Mouse (Mus musculus): ENCODE data around the gene Celsr1. TPM values are rescaled to one million over a fixed set of nuclear protein-coding genes. Genes with fewer than 3 reads are reported as not detected.
"Not testable (repeated sequence)": the region's sequence is repeated elsewhere in the genome, so short reads cannot be mapped to it uniquely, and the experiment has no call there.

Gene Celsr1
- polyA plus RNA-seq, 1 experiment, result 0.16 TPM

- H3K79me3 ChIP-seq (ENCODE audit: low read depth), result peaks cover 53% of the 10 kb centered on the region
- H3K4me3 ChIP-seq (ENCODE audit: insufficient read depth, poor library complexity, severe bottlenecking), result peak overlapping the region; percentile 84
- H3K79me2 ChIP-seq (ENCODE audit: control insufficient read depth, insufficient read depth), result peaks cover 61% of the 10 kb centered on the region
- H3ac ChIP-seq (ENCODE audit: control insufficient read depth, insufficient read length, low read depth), result peak overlapping the region; percentile 99
- no peak for TF ChIP-seq USF1 (IDR thresholded peaks at IDR 0.05; ENCODE audit: low read depth)
- TF ChIP-seq CTCF (IDR thresholded peaks at IDR 0.05; ENCODE audit: control insufficient read depth, insufficient read depth, insufficient read length), result peak; percentile 11
- no peak for TF ChIP-seq MYOD1 (IDR thresholded peaks at IDR 0.05; ENCODE audit: control insufficient read depth, insufficient read length, low read depth)
- no peaks in the 10 kb centered on the region for H3K27me3 ChIP-seq (ENCODE audit: control insufficient read depth, insufficient read depth, insufficient read length)
- H3K36me3 ChIP-seq (ENCODE audit: control insufficient read depth, insufficient read depth), result peaks cover 15% of the 10 kb centered on the region
Observed at GRCm38 (mm10) chr15:86058931-86059834, 25.6 kb upstream of the Celsr1 start.

DNA sequence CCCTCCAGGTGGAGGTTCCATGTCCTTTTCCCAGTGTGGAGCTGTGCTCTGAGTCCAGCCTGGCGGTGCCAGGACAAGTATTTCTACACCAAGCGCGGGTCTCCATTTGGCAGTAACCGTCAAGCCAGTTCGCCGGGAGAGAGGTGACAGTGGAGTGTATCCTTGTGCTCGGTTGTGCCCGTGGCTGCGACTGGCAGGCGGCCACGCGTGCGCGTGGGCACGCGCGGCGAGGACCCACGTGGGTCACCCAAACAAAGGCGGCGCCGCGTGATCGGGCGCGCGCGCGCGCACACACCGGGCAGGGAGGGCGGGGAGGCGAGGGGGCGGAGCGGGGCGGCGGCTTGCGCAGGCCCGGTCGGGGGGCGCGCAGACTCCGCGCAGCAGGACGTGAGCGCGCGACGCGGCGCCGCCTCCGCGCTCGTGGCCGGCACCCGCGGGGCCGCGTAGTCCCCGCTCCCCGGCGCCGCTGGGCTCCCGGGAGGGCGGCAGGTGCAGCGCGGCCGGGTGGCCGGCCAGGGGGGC, 24.9 kb upstream of the Celsr1 start:
- H3K79me2 ChIP-seq (ENCODE audit: control insufficient read depth, insufficient read depth), result peaks cover 54% of the 10 kb centered on the region
- TF ChIP-seq MYOD1 (IDR thresholded peaks at IDR 0.05; ENCODE audit: control insufficient read depth, insufficient read length, low read depth) (no peak), MAX (IDR thresholded peaks at IDR 0.05) (peak; percentile 98), MYOG (IDR thresholded peaks at IDR 0.05; ENCODE audit: control insufficient read depth, extremely low read depth, insufficient read length) (no peak), CTCF (IDR thresholded peaks at IDR 0.05; ENCODE audit: control insufficient read depth, insufficient read depth, insufficient read length) (no peak), USF1 (IDR thresholded peaks at IDR 0.05; ENCODE audit: low read depth) (peak; percentile 42), FOSL1 (IDR thresholded peaks at IDR 0.05; ENCODE audit: insufficient read depth, low read length, poor library complexity, severe bottlenecking) (no peak), CEBPB (IDR thresholded peaks at IDR 0.05; ENCODE audit: low read depth) (no peak)
- peak overlapping the region; percentile 84 for H3K4me3 ChIP-seq (ENCODE audit: insufficient read depth, poor library complexity, severe bottlenecking)
- H3K27me3 ChIP-seq (ENCODE audit: control insufficient read depth, insufficient read depth, insufficient read length), result no peaks in the 10 kb centered on the region
- peaks cover 47% of the 10 kb centered on the region for H3K79me3 ChIP-seq (ENCODE audit: low read depth)
- peaks cover 15% of the 10 kb centered on the region for H3K36me3 ChIP-seq (ENCODE audit: control insufficient read depth, insufficient read depth)
- H3ac ChIP-seq (ENCODE audit: control insufficient read depth, insufficient read length, low read depth), result peak overlapping the region; percentile 99

DNA sequence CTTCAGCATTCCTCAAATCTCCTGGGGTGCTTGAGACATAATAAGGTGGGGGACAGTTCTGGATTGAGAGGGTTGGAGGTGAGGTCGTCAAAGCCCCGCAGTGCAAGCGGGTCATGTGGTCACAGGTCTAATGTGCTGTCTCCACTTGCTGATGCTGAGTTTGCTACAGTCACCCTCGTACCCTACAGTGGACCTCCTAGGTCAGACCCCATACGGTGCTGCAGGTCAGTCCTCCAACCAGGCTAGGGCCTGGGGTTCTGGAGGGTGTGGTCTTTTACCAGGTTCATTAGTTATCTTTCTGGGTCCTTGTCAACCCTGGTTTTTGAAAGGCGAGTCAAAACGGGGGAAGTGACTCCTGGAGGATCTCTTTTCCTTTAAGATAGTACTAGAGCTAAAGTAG, 24.3 kb upstream of the Celsr1 start:
- Histone ChIP-seq H3K79me3 (ENCODE audit: low read depth) (peaks cover 41% of the 10 kb centered on the region), H3K4me3 (ENCODE audit: insufficient read depth, poor library complexity, severe bottlenecking) (peak overlapping the region; percentile 84), H3K36me3 (ENCODE audit: control insufficient read depth, insufficient read depth) (peaks cover 9% of the 10 kb centered on the region), H3K27me3 (ENCODE audit: control insufficient read depth, insufficient read depth, insufficient read length) (no peaks in the 10 kb centered on the region), H3ac (ENCODE audit: control insufficient read depth, insufficient read length, low read depth) (peak overlapping the region; percentile 99), H3K79me2 (ENCODE audit: control insufficient read depth, insufficient read depth) (peaks cover 48% of the 10 kb centered on the region)
- no peak for TF ChIP-seq CTCF (IDR thresholded peaks at IDR 0.05; ENCODE audit: control insufficient read depth, insufficient read depth, insufficient read length)
- TF ChIP-seq CEBPB (IDR thresholded peaks at IDR 0.05; ENCODE audit: low read depth), result no peak
- peak; percentile 58 for TF ChIP-seq USF1 (IDR thresholded peaks at IDR 0.05; ENCODE audit: low read depth)
- TF ChIP-seq FOSL1 (IDR thresholded peaks at IDR 0.05; ENCODE audit: insufficient read depth, low read length, poor library complexity, severe bottlenecking), result no peak
- no peak for TF ChIP-seq MYOG (IDR thresholded peaks at IDR 0.05; ENCODE audit: control insufficient read depth, extremely low read depth, insufficient read length)

GRCm38 (mm10) chr15:86057413-86057812, 23.8 kb upstream of the Celsr1 start, which contains the start of gene Gramd4:
Gene Gramd4, plus strand, starts transcription at chr15:86057695.
- TF ChIP-seq CEBPB (IDR thresholded peaks at IDR 0.05; ENCODE audit: low read depth) (no peak), MYOG (IDR thresholded peaks at IDR 0.05; ENCODE audit: control insufficient read depth, extremely low read depth, insufficient read length) (no peak), MYOD1 (IDR thresholded peaks at IDR 0.05; ENCODE audit: control insufficient read depth, insufficient read length, low read depth) (peak; percentile 13), USF1 (IDR thresholded peaks at IDR 0.05; ENCODE audit: low read depth) (no peak), MAX (IDR thresholded peaks at IDR 0.05) (no peak), FOSL1 (IDR thresholded peaks at IDR 0.05; ENCODE audit: insufficient read depth, low read length, poor library complexity, severe bottlenecking) (peak; percentile 36), CTCF (IDR thresholded peaks at IDR 0.05; ENCODE audit: control insufficient read depth, insufficient read depth, insufficient read length) (no peak)
- peaks cover 43% of the 10 kb centered on the region for H3K79me2 ChIP-seq (ENCODE audit: control insufficient read depth, insufficient read depth)

DNA sequence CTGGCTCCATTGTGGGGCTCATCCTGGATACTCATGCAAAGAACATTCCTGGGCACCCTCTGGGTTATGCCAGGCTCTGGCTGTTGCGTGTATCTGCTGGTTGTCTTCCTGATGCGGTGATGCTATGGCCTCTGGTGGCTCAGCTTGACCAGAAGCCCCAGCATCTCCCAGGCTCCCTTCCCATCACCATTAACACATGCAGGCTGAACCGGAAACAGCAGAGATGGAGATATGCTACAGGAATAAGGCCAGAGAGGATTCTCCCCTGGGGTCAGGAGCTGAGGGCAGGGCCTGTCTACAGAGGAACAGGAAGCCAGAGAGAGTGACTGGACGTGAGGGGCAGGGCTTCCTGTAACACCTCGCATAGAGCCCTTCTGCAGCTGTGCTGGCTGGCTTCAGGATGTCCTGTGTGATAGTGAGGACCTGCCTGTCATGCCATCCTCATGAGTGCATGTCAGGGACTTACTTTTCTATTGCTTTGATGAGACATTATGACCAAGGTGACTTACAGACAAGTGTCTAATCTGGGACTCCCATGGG, 22.7 kb upstream of the Celsr1 start:
- H3K79me2 ChIP-seq (ENCODE audit: control insufficient read depth, insufficient read depth), result peaks cover 32% of the 10 kb centered on the region
- H3K27me3 ChIP-seq (ENCODE audit: control insufficient read depth, insufficient read depth, insufficient read length), result no peaks in the 10 kb centered on the region
- no peak overlapping the region for H3K4me3 ChIP-seq (ENCODE audit: insufficient read depth, poor library complexity, severe bottlenecking)
- TF ChIP-seq FOSL1 (IDR thresholded peaks at IDR 0.05; ENCODE audit: insufficient read depth, low read length, poor library complexity, severe bottlenecking) (no peak), MYOD1 (IDR thresholded peaks at IDR 0.05; ENCODE audit: control insufficient read depth, insufficient read length, low read depth) (no peak), CTCF (IDR thresholded peaks at IDR 0.05; ENCODE audit: control insufficient read depth, insufficient read depth, insufficient read length) (no peak), USF1 (IDR thresholded peaks at IDR 0.05; ENCODE audit: low read depth) (no peak), CEBPB (IDR thresholded peaks at IDR 0.05; ENCODE audit: low read depth) (no peak), MYOG (IDR thresholded peaks at IDR 0.05; ENCODE audit: control insufficient read depth, extremely low read depth, insufficient read length) (no peak), MAX (IDR thresholded peaks at IDR 0.05) (no peak)
- H3K79me3 ChIP-seq (ENCODE audit: low read depth), result peaks cover 25% of the 10 kb centered on the region
- peaks cover 1% of the 10 kb centered on the region for H3K36me3 ChIP-seq (ENCODE audit: control insufficient read depth, insufficient read depth)
- H3ac ChIP-seq (ENCODE audit: control insufficient read depth, insufficient read length, low read depth), result no peak overlapping the region

More at GRCm38 (mm10) chr15:86057413-86057812, 23.8 kb upstream of the Celsr1 start, which contains the start of gene Gramd4:
- H3K36me3 ChIP-seq (ENCODE audit: control insufficient read depth, insufficient read depth), result peaks cover 6% of the 10 kb centered on the region
- peaks cover 37% of the 10 kb centered on the region for H3K79me3 ChIP-seq (ENCODE audit: low read depth)
- H3K4me3 ChIP-seq (ENCODE audit: insufficient read depth, poor library complexity, severe bottlenecking), result peak within 1 kb of the TSS; percentile 84
- H3ac ChIP-seq (ENCODE audit: control insufficient read depth, insufficient read length, low read depth), result peak within 1 kb of the TSS; percentile 99
- H3K27me3 ChIP-seq (ENCODE audit: control insufficient read depth, insufficient read depth, insufficient read length), result no peaks in the 10 kb centered on the region

DNA sequence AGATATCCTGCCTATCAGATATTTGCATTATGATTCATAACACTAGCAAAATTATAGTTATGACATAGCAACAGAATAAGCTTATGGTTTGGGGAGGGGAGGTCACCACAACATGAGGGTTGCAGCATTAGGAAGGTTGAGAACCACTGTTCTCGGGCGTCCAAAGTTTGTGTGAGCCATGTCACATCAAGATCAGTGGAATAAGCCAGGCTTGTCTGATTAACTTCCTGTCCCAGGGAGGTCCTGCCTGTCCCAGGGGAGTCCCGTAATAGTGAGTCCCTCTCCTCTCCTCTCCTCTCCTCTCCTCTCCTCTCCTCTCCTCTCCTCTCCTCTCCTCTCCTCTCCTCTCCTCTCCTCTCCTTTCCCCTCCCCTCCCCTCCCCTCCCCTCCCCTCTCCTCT, 21.3 kb upstream of the Celsr1 start:
- H3ac ChIP-seq (ENCODE audit: control insufficient read depth, insufficient read length, low read depth); H3K4me3 ChIP-seq (ENCODE audit: insufficient read depth, poor library complexity, severe bottlenecking); H3K36me3 ChIP-seq (ENCODE audit: control insufficient read depth, insufficient read depth); H3K27me3 ChIP-seq (ENCODE audit: control insufficient read depth, insufficient read depth, insufficient read length): not testable (repeated sequence)
- H3K79me3 ChIP-seq (ENCODE audit: low read depth), result peaks cover 11% of the 10 kb centered on the region
- peaks cover 18% of the 10 kb centered on the region for H3K79me2 ChIP-seq (ENCODE audit: control insufficient read depth, insufficient read depth)

All from C2C12 (cell line).